Mouse (Mus musculus): ENCODE data around the gene Tmem217.
"Not testable (repeated sequence)": the region's sequence is repeated elsewhere in the genome, so short reads cannot be mapped to it uniquely, and the experiment has no call there.

Gene Tmem217

GRCm38 (mm10) chr17:29548994-29549393 lies 3.2 kb downstream of the Tmem217 start:
- DNase-seq: no peak

GRCm38 (mm10) chr17:29548494-29548893 lies 3.7 kb downstream of the Tmem217 start:
- no peak for DNase-seq

- DNase-seq: no peak
These were observed 6.9 kb downstream of the Tmem217 start for GRCm38 (mm10) chr17:29545241-29545640.

GRCm38 (mm10) chr17:29544064-29544463 lies 8.1 kb downstream of the Tmem217 start:
- DNase-seq: no peak

- DNase-seq: no peak
These were observed 9.1 kb downstream of the Tmem217 start for GRCm38 (mm10) chr17:29542831-29543690.

- DNase-seq: no peak
These were observed 10.8 kb downstream of the Tmem217 start for GRCm38 (mm10) chr17:29541419-29541818.

GRCm38 (mm10) chr17:29540426-29540825 lies 11.8 kb downstream of the Tmem217 start:
- no peak for DNase-seq

- DNase-seq: no peak
These were observed 18.3 kb downstream of the Tmem217 start for GRCm38 (mm10) chr17:29533866-29534265.

- no peak for DNase-seq
These were observed 20.3 kb downstream of the Tmem217 start for GRCm38 (mm10) chr17:29531757-29532384.

- no peak for DNase-seq
These were observed 20.9 kb downstream of the Tmem217 start for GRCm38 (mm10) chr17:29531278-29531677.

- DNase-seq: no peak
These were observed 21.7 kb downstream of the Tmem217 start for GRCm38 (mm10) chr17:29530508-29530907.

GRCm38 (mm10) chr17:29528568-29529187 lies 23.5 kb downstream of the Tmem217 start:
- DNase-seq: no peak

GRCm38 (mm10) chr17:29525613-29526012 lies 26.6 kb downstream of the Tmem217 start:
- no peak for DNase-seq

GRCm38 (mm10) chr17:29519731-29520130 lies 32.5 kb downstream of the Tmem217 start:
- no peak for DNase-seq

GRCm38 (mm10) chr17:29518665-29519064 lies 33.5 kb downstream of the Tmem217 start:
- not testable (repeated sequence) for DNase-seq

GRCm38 (mm10) chr17:29514435-29514834 lies 37.8 kb downstream of the Tmem217 start:
- DNase-seq: peak; percentile 80

- no peak for DNase-seq
These were observed 39.0 kb downstream of the Tmem217 start for GRCm38 (mm10) chr17:29513044-29513730.

- DNase-seq: no peak
These were observed 41.5 kb downstream of the Tmem217 start for GRCm38 (mm10) chr17:29510691-29511090.

GRCm38 (mm10) chr17:29508927-29509608 lies 43.1 kb downstream of the Tmem217 start:
- no peak for DNase-seq

GRCm38 (mm10) chr17:29503700-29504099 lies 48.5 kb downstream of the Tmem217 start:
- no peak for DNase-seq

GRCm38 (mm10) chr17:29502669-29503665 lies 49.2 kb downstream of the Tmem217 start:
- DNase-seq: no peak
